Mouse (Mus musculus) lung, postnatal 10 days (tissue): ENCODE results near the gene Pparg.

Experiments used
- DNase-seq: peaks from one replicate; pipeline ENCODE4 v3.0.0; 2021

The Pparg gene

DNA sequence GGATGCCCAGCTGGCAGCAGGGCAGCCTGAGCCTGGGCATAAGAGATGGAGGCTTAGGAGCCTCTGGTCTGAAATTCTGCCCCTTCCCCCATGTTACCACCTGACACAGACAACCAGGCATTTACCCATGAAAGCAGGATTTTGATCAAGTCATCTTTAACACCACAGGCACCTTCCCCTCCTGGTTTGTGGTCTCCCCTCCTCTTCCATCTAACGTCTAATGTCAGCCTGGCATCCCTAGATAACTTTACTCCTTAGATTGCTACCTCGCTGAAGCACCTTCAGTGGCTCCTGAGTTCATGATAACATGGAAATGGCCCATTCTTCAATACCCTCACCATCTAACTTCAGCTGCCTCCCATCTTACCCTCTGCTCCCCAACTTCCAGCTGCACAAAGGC, 157.6 kb downstream of the Pparg start:
- no peak for DNase-seq

GRCm38 (mm10) chr6:115519275-115519699, 158.5 kb downstream of the Pparg start:
- DNase-seq = peak; percentile 60

- DNase-seq = no peak
Observed at GRCm38 (mm10) chr6:115521923-115522322, 161.2 kb downstream of the Pparg start.

DNA sequence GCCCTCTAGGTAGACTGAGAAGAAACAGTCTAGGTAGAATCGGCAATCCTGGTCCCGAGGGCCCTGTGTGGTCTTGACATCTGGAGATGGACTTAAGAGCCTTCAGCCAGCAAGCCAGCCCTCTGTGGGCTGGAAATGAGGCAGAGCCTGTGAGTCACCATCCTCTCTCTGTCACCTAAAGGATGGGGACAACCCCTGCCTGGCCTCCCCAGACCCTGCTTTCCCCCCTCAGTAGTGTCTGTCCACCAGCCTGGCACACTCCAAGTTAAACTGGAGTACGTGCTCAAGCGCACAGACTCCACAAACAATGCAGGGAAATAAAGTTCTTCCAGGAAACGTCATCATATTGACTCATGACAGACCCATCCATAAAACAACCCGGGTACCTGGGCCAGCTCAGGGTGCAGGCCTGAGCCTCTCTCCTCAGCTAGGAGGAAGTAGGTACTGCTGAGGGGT, 162.0 kb downstream of the Pparg start:
- no peak for DNase-seq

GRCm38 (mm10) chr6:115523201-115523600, 162.4 kb downstream of the Pparg start:
- peak; percentile 53 for DNase-seq

GRCm38 (mm10) chr6:115524449-115524990, 163.8 kb downstream of the Pparg start:
- peak; percentile 58 for DNase-seq

DNA sequence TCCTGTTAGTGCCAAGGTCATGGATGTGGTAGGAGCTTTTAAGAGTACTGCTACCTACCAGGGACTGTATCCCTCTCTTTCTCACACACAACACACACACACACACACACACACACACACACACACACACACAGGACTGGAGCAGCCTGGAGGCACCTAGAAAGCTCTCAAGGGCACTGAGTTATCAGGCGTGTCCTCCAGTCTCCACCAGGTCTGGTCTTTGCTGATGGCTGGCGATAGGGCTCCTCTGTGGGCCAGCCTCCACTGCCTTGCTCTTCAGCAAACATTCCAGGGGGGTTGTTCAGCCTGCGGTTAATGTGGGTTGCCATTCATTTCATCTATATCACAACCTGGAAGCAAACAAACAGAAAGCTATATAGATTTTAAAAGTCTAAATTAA, 166.7 kb downstream of the Pparg start:
- no peak for DNase-seq

- no peak for DNase-seq
Observed at GRCm38 (mm10) chr6:115528372-115528771, 167.6 kb downstream of the Pparg start.

DNA sequence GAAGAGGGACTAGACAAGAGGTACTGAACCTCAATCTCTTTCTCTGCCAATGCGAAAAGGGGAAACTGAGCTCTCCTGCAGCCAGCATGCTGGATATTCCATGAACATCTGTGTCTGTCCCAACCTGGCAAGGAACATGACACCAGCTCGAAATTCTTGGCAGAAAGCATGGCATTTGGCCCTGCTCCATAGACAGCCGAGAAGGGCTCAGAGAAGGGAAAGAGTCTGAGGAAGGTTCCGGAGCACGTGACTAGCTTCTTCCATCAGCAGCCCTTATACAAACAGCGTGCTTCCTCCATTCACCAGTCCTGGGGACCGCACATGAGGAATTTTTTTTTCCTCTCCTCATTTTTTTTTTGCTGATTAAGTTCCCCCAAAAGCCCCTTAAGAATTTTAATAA, 173.9 kb downstream of the Pparg start:
- DNase-seq = peak; percentile 73

DNA sequence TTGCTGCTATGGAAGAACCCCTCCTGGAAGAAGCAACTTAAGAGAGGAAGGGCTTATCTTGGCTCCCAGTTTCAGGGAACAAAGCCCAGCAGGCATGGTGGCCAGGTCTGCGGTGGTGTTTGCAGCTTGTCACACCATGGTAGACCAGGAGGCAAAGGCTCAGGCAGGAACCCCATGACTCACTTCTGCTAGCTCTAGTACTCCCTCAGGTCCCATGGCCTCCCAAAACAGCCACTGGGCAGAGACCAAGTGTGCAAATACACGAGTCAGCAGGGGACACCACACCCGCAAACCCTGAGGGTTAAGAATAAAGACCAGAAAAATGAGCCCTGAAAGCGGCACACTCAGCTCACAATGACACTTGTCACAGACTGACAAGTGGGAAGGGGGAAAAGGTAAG, 175.4 kb downstream of the Pparg start:
- DNase-seq = no peak

GRCm38 (mm10) chr6:115538645-115539429, 178.1 kb downstream of the Pparg start:
- peak; percentile 88 for DNase-seq
